Comparison of ENCODE assay signal across 12 mouse cellular contexts in genomic region chr11:78202372-78202771, GRCm38 (mm10). TPM values are rescaled to one million over a fixed set of nuclear protein-coding genes. Genes with fewer than 3 reads are reported as not detected.
"Had no signal": no experiment of that assay in that cellular context is flagged by ENCODE, and none has a peak within 500 bp of the region (broad histone marks: within the 10 kb centered on the region; RNA-seq: fewer than 3 reads in every experiment).

No protein-coding gene starts in this region.

- H3K9me3 ChIP-seq: liver, embryonic 15.5 days had no signal

- H3K4me2 ChIP-seq: liver, embryonic 15.5 days; midbrain, embryonic 11.5 days had no signal

- DNase-seq: layer of hippocampus, postnatal 36 days; lung, adult 2 months; lung, postnatal 14 days; lung, postnatal 4 days; midbrain, embryonic 14.5 days; thymus, adult 18-20 months; thymus, postnatal 36 days had no signal

- H3K27ac ChIP-seq: kidney, postnatal 0 days; left cerebral cortex, adult 2 months; liver, embryonic 15.5 days had no signal

- H3K27me3 ChIP-seq: liver, embryonic 15.5 days had no signal

- H3K9ac ChIP-seq: liver, embryonic 15.5 days had no signal

- H3K4me1 ChIP-seq: liver, embryonic 15.5 days had no signal

- H3K4me3 ChIP-seq: left cerebral cortex, adult 2 months; liver, embryonic 15.5 days had no signal

RNA-seq across cellular contexts. Expression of gene Proca1, which starts 9.2 kb away (rescaled TPM):
- total RNA-seq: megakaryocyte-erythroid progenitor cell, adult 5-6 weeks had no signal
